ENCODE assay signal across 9 mouse cellular contexts in the genomic region with DNA sequence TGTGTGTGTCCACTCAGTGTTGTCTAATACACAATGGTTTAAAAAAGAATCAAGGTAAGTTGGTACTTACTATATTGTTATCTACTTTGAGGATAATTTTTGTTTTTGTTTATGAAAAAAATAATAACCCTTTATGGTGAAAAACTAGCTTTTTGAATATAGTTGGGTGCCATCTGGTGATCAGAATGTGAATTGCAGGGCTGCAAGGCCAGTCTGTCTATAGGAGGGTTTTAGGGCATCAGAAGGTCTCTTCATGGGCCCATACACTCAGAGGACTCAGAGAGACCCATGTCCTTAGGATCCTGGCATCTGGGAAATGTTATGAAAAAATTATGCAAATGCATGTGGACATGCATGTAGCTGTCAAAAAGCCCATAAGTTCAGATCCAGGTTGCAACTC. TPM values are rescaled to one million over a fixed set of nuclear protein-coding genes. Genes with fewer than 3 reads are reported as not detected.
DNase-seq lines count a peak whose midpoint lies in the region; ATAC-seq and TF ChIP-seq lines count a peak whose summit lies in the region.
"Had no signal": no experiment of that assay in that cellular context is flagged by ENCODE, and none has a peak within 500 bp of the region (broad histone marks: within the 10 kb centered on the region; RNA-seq: fewer than 3 reads in every experiment).

No protein-coding gene starts in this region.

- H3K27ac ChIP-seq in forebrain, postnatal 0 days (ENCODE audit: low read depth, low read length) = no peak overlapping the region
- H3K27ac ChIP-seq in forebrain, embryonic 16.5 days (ENCODE audit: low read length) = no peak overlapping the region
- no peak overlapping the region for H3K27ac ChIP-seq in midbrain, embryonic 11.5 days (ENCODE audit: low read depth, low read length)
- no peak overlapping the region for H3K27ac ChIP-seq in midbrain, embryonic 15.5 days

- H3K9ac ChIP-seq in forebrain, postnatal 0 days = no peak overlapping the region
- H3K9ac ChIP-seq in forebrain, embryonic 16.5 days (replicated peaks; ENCODE audit: low read depth, low read length) = no peak overlapping the region
- H3K9ac ChIP-seq in midbrain, embryonic 11.5 days (ENCODE audit: low read length) = no peak overlapping the region
- no peak overlapping the region for H3K9ac ChIP-seq in midbrain, embryonic 15.5 days

- H3K4me2 ChIP-seq in forebrain, postnatal 0 days (ENCODE audit: low read depth) = no peak overlapping the region
- no peak overlapping the region for H3K4me2 ChIP-seq in forebrain, embryonic 16.5 days (ENCODE audit: low read length)
- H3K4me2 ChIP-seq in midbrain, embryonic 11.5 days = no peak overlapping the region
- no peak overlapping the region for H3K4me2 ChIP-seq in midbrain, embryonic 15.5 days

- no peaks in the 10 kb centered on the region for H3K36me3 ChIP-seq in forebrain, postnatal 0 days (ENCODE audit: insufficient read depth)
- no peaks in the 10 kb centered on the region for H3K36me3 ChIP-seq in forebrain, embryonic 16.5 days (ENCODE audit: control insufficient read depth, insufficient read depth)
- no peaks in the 10 kb centered on the region for H3K36me3 ChIP-seq in midbrain, embryonic 11.5 days (ENCODE audit: control insufficient read depth, insufficient read depth, low read length)
- no peaks in the 10 kb centered on the region for H3K36me3 ChIP-seq in midbrain, embryonic 15.5 days (replicated peaks)

- H3K9me3 ChIP-seq in forebrain, postnatal 0 days (ENCODE audit: low read length) = no peaks in the 10 kb centered on the region
- H3K9me3 ChIP-seq in forebrain, embryonic 16.5 days (ENCODE audit: control insufficient read depth, low read length) = no peaks in the 10 kb centered on the region
- H3K9me3 ChIP-seq in midbrain, embryonic 11.5 days (ENCODE audit: control insufficient read depth, low read length) = no peaks in the 10 kb centered on the region
- no peaks in the 10 kb centered on the region for H3K9me3 ChIP-seq in midbrain, embryonic 15.5 days

- no peak overlapping the region for H3K4me3 ChIP-seq in forebrain, postnatal 0 days (ENCODE audit: low read depth, low read length)
- H3K4me3 ChIP-seq in forebrain, embryonic 16.5 days (replicated peaks; ENCODE audit: low read length) = no peak overlapping the region
- no peak overlapping the region for H3K4me3 ChIP-seq in midbrain, embryonic 11.5 days (ENCODE audit: low read depth, low read length)
- H3K4me3 ChIP-seq in midbrain, embryonic 15.5 days = no peak overlapping the region
- H3K4me3 ChIP-seq: myocyte had no signal

- H3K27me3 ChIP-seq in forebrain, postnatal 0 days (ENCODE audit: insufficient read depth, low read length) = no peaks in the 10 kb centered on the region
- H3K27me3 ChIP-seq in forebrain, embryonic 16.5 days (replicated peaks; ENCODE audit: control insufficient read depth, insufficient read depth, low read length) = no peaks in the 10 kb centered on the region
- no peaks in the 10 kb centered on the region for H3K27me3 ChIP-seq in midbrain, embryonic 11.5 days (ENCODE audit: control insufficient read depth, insufficient read depth, low read length)
- no peaks in the 10 kb centered on the region for H3K27me3 ChIP-seq in midbrain, embryonic 15.5 days (replicated peaks)

- peak; percentile 64 for DNase-seq in forebrain, postnatal 0 days
- peak; percentile 86 for DNase-seq in midbrain, embryonic 11.5 days (ENCODE audit: low spot score, missing footprints)
- DNase-seq in adrenal gland, postnatal 36 days = peak; percentile 7 to 40
- peak; percentile 46 for DNase-seq in heart, postnatal 4 days
- peak; percentile 54 for DNase-seq in lung, postnatal 14 days
- DNase-seq in yolk sac, embryonic 10.5 days (ENCODE audit: low spot score) = no peak

- TF ChIP-seq CTCF in forebrain, postnatal 0 days (IDR thresholded peaks at IDR 0.05; ENCODE audit: low read depth) = peak; percentile 70

- ATAC-seq in forebrain, postnatal 0 days = peak; percentile 47; the same call in 1 of the 2 replicates
- no peak for ATAC-seq in forebrain, embryonic 16.5 days
- peak; percentile 48; the same call in 1 of the 2 replicates for ATAC-seq in midbrain, embryonic 11.5 days (ENCODE audit: low FRiP score)
- no peak for ATAC-seq in midbrain, embryonic 15.5 days (replicated peaks)

- H3K4me1 ChIP-seq in forebrain, postnatal 0 days (ENCODE audit: insufficient read depth) = no peaks in the 10 kb centered on the region
- H3K4me1 ChIP-seq in forebrain, embryonic 16.5 days (replicated peaks; ENCODE audit: control insufficient read depth, insufficient read depth, low read length) = no peaks in the 10 kb centered on the region
- no peaks in the 10 kb centered on the region for H3K4me1 ChIP-seq in midbrain, embryonic 11.5 days (ENCODE audit: control insufficient read depth, insufficient read depth, low read length)
- H3K4me1 ChIP-seq in midbrain, embryonic 15.5 days = no peaks in the 10 kb centered on the region

RNA-seq across cellular contexts. Expression of a gene that starts 34.2 kb away (rescaled TPM):
- 219 and 271 TPM in 2 replicates for total RNA-seq in forebrain, postnatal 0 days (2014; rRNA removed)
- polyA plus RNA-seq in forebrain, postnatal 0 days (2015; fragmentation: Nextera tagmentation; extraction: Ambion mirVana) = 782 and 828 TPM in 2 replicates
- polyA plus RNA-seq in forebrain, embryonic 16.5 days (2015; fragmentation: Nextera tagmentation; extraction: Ambion mirVana) = 522 and 568 TPM in 2 replicates
- polyA plus RNA-seq in midbrain, embryonic 11.5 days (2014; fragmentation: Nextera tagmentation; extraction: Ambion mirVana) = 666 and 674 TPM in 2 replicates
- polyA plus RNA-seq in midbrain, embryonic 15.5 days (2015; fragmentation: Nextera tagmentation; extraction: Ambion mirVana) = 659 and 684 TPM in 2 replicates
- total RNA-seq in adrenal gland, postnatal 36 days (2021) = 100 to 1,000 TPM; 126 to 285 TPM
- total RNA-seq in heart, postnatal 4 days (2021) = 100 to 1,000 TPM; 191 to 204 TPM

RNA-seq across cellular contexts. Expression of a gene that starts 59.4 kb away (rescaled TPM):
- total RNA-seq in forebrain, postnatal 0 days (2014; rRNA removed) = 182 and 203 TPM in 2 replicates
- 263 and 323 TPM in 2 replicates for polyA plus RNA-seq in forebrain, postnatal 0 days (2015; fragmentation: Nextera tagmentation; extraction: Ambion mirVana)
- polyA plus RNA-seq in forebrain, embryonic 16.5 days (2015; fragmentation: Nextera tagmentation; extraction: Ambion mirVana) = 290 and 303 TPM in 2 replicates
- 418 and 447 TPM in 2 replicates for polyA plus RNA-seq in midbrain, embryonic 11.5 days (2014; fragmentation: Nextera tagmentation; extraction: Ambion mirVana)
- polyA plus RNA-seq in midbrain, embryonic 15.5 days (2015; fragmentation: Nextera tagmentation; extraction: Ambion mirVana) = 248 and 258 TPM in 2 replicates
- total RNA-seq in adrenal gland, postnatal 36 days (2021) = 100 to 1,000 TPM; 373 to 421 TPM
- total RNA-seq in heart, postnatal 4 days (2021) = 100 to 1,000 TPM; 210 to 224 TPM

Comparison
In these comparisons a context has a peak if more than half of its experiments do, and no peak if none do; other contexts are left out.
1. ATAC-seq: peak in forebrain, postnatal 0 days (single experiment) and midbrain, embryonic 11.5 days (single experiment); none in forebrain, embryonic 16.5 days (single experiment) and midbrain, embryonic 15.5 days (single experiment).